Mouse (Mus musculus) heart, postnatal 14 days (tissue): ENCODE data around the gene Tead4. TPM values are rescaled to one million over a fixed set of nuclear protein-coding genes. Genes with fewer than 3 reads are reported as not detected.

Experiments used
- DNase-seq, 2 experiments: peaks; one replicate each; pipeline ENCODE4 v3.0.0; 2021 to 2022
- intact Hi-C: fragments of 180-260 bp; cut with DNase I; formaldehyde crosslinking; loops from one replicate; pipeline ENCODE4 v1.15.1; 2025
- total RNA-seq, 2 experiments: library from RNA; stranded (reverse); gene quantifications; 2 replicates each; pipeline ENCODE4 v1.2.3; 2021

Gene Tead4
- total RNA-seq, 2 experiments from 2014 or later: 4.6 to 5.0 TPM

- no peak for DNase-seq
- intact Hi-C loops: no loop called here
Observed at GRCm38 (mm10) chr6:128296750-128297393, 3.8 kb downstream of the Tead4 start.

DNA sequence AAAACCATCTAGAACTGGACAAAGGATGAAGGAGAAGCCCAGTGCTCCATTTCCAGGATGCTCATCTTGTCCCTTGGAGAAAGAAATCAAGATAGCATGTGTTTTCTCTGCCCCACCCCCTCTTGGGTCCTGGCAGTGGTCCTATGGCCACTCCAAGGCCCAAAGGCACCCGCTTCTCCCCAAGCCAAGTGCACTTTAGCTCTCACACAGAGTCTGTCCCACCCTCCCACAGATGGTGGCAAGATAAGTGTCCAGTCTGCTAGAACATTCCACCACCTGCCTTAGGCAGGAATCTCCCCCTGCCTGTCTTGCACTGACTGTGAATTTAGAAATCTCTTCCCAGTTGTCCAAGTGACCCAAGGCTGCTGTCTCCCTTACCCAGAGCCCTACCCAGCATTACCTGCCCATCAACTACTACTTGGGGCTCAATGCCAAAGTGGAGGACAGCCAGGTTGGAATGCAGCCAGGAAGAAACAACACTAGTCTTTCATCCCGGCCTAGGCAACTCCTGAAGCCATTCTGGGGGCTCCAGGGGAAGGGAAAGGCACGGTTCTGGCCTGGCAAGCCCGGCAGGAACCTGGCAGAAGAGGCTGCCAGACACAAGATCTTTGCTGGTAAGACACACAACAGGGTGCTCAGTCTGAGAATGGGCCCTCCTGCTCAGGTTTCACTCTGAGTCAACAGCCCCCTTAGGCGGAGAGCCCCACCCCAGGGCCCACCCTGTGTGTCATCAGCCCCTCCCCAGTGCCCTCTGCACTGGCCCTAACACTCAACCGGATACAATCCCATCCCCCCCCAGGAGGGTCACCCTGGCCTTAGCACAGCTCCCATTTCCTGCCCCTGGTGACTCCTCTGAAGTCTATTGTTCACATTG, 4.5 kb downstream of the Tead4 start:
- intact Hi-C loops: no loop called here

GRCm38 (mm10) chr6:128291284-128291683, 9.3 kb downstream of the Tead4 start:
- intact Hi-C loops: no loop called here

More for the DNA sequence above, 4.5 kb downstream of the Tead4 start:
- DNase-seq: peak; percentile 42 to 45

DNA sequence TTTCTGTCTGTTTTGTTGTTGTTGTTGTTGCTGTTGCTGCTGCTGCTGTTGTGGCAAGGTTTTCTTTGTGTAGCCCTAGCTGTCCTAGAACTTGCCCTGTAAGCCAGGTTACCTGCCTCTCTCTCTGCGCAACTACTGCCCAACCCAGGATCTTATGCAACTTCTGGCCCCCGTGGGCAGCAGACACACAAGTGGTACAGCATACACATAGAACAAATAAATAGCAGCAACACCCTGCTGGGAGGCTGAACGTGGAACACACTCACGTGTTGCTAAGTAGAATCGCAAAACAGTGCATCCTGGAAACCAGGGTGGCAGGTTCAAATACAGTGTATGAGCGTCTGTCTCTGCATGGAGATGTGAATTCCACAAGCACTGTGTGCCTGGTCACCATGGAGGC, 11.9 kb downstream of the Tead4 start:
- no peak for DNase-seq

More at GRCm38 (mm10) chr6:128291284-128291683, 9.3 kb downstream of the Tead4 start:
- no peak for DNase-seq

GRCm38 (mm10) chr6:128285792-128286430, 14.7 kb downstream of the Tead4 start:
- peak; percentile 46 to 61 for DNase-seq
- intact Hi-C loops: no loop called here

More for the DNA sequence above, 11.9 kb downstream of the Tead4 start:
- intact Hi-C loops: no loop called here

- no peak for DNase-seq
- intact Hi-C loops: no loop called here
Observed at GRCm38 (mm10) chr6:128282126-128282525, 18.5 kb downstream of the Tead4 start.

GRCm38 (mm10) chr6:128280472-128281145, 20.0 kb downstream of the Tead4 start:
- no peak for DNase-seq
- intact Hi-C loops: no loop called here

DNA sequence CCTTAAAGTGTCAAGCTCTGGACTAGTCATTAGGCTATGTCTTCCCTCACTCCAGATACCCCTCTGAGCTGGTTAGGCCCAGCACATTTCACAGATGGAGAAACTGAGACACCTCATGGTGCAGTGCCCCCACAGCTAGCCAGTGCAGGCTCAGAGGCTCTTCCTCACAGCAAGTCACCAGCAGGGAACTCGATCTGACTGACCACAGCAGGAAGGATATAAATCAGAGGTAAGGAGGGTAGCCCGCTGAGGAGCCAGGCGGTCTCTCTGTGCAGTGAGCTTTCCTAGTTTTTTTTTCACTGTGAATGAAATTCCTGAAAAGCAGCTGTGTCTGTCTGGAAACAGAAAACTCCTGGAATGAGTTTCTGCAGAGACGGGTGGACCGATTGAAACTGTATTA, 21.0 kb downstream of the Tead4 start:
- intact Hi-C loops: no loop called here

GRCm38 (mm10) chr6:128279099-128279498, 21.5 kb downstream of the Tead4 start:
- DNase-seq: no peak
- intact Hi-C loops: no loop called here

More for the DNA sequence above, 21.0 kb downstream of the Tead4 start:
- no peak for DNase-seq

- DNase-seq: no peak
- intact Hi-C loops: no loop called here
Observed at GRCm38 (mm10) chr6:128277132-128278085, 23.2 kb downstream of the Tead4 start.

GRCm38 (mm10) chr6:128276349-128276748, 24.3 kb downstream of the Tead4 start:
- no peak for DNase-seq
- intact Hi-C loops: no loop called here

GRCm38 (mm10) chr6:128275506-128276064, 25.0 kb downstream of the Tead4 start:
- intact Hi-C loops: no loop called here
- peak; percentile 24 to 46 for DNase-seq

GRCm38 (mm10) chr6:128273507-128273906, 27.1 kb downstream of the Tead4 start:
- intact Hi-C loops: no loop called here
- DNase-seq: no peak

GRCm38 (mm10) chr6:128272754-128273153, 27.9 kb downstream of the Tead4 start:
- intact Hi-C loops: no loop called here
- no peak for DNase-seq

- intact Hi-C loops: loop anchor here (5.0 kb wide), 1 partner anchor 32 kb away; the partner anchor contains the start of gene Tead4
- no peak for DNase-seq
Observed at GRCm38 (mm10) chr6:128269850-128270249, 30.8 kb downstream of the Tead4 start.

DNA sequence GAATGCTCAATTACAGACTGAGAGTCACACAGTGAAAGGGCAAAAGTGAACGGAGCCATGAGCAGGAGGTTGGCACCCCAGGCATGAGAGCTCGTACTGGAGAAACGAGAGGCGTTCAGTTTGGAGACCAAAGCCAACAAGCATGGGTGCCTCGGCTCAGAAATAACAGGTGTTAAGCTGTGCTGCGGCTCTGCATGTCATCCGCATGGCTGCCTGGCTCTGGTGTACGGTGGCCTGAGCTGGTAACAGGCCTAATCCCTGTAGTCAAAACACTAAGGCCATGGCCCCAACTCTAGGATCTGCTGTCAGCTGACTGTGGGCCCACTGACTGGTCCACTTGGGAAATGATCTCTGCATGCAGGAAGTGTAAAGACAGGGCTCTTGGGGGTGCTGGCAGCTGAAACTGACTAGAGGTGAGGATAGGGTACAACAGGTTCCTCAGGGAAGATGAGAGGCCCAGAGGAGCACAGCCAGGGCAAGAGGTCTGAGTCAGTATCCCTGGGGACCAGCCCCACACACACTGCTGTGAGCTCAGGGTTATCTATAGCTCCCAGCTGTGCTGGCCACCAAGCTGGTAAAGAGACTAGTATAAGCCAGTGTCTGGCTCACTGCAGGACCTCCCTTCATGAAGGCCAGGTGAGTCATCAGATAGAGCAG, 35.6 kb downstream of the Tead4 start:
- DNase-seq: no peak
- intact Hi-C loops: loop anchor here (5.0 kb wide), 1 partner anchor 37 kb away; the partner anchor contains the start of gene Tead4

- DNase-seq: no peak
- intact Hi-C loops: no loop called here
Observed at GRCm38 (mm10) chr6:128261486-128261885, 39.1 kb downstream of the Tead4 start.

- intact Hi-C loops: no loop called here
- no peak for DNase-seq
Observed at GRCm38 (mm10) chr6:128259252-128259651, 41.4 kb downstream of the Tead4 start.
